Comparison of ENCODE assay signal across 8 mouse cellular contexts in genomic region chr9:107906967-107907800, GRCm38 (mm10). TPM values are rescaled to one million over a fixed set of nuclear protein-coding genes. Genes with fewer than 3 reads are reported as not detected.
A peak's percentile ranks its signal among the peaks of the same experiment; 100 is the strongest.
DNase-seq lines count a peak whose midpoint lies in the region; ATAC-seq and TF ChIP-seq lines count a peak whose summit lies in the region.

No protein-coding gene starts in this region.

- H3K9me3 ChIP-seq in E14TG2a.4 (ENCODE audit: low read length) = no peaks in the 10 kb centered on the region
- no peaks in the 10 kb centered on the region for H3K9me3 ChIP-seq in heart, embryonic 14.5 days (ENCODE audit: control insufficient read depth, low read length)
- H3K9me3 ChIP-seq in liver, embryonic 15.5 days (replicated peaks) = no peaks in the 10 kb centered on the region

- H3K4me1 ChIP-seq in E14TG2a.4 (replicated peaks; ENCODE audit: low read depth, low read length) = peaks cover 35% of the 10 kb centered on the region
- peaks cover 34 to 39% of the 10 kb centered on the region in 2 experiments for H3K4me1 ChIP-seq in heart, embryonic 14.5 days (ENCODE audit: control insufficient read depth in 2 of 2, insufficient read depth in 2 of 2, low read length in 2 of 2)
- peaks cover 40% of the 10 kb centered on the region for H3K4me1 ChIP-seq in liver, embryonic 15.5 days (replicated peaks)

- H3K27me3 ChIP-seq in E14TG2a.4 (ENCODE audit: insufficient read depth, low read length) = peaks cover 48% of the 10 kb centered on the region
- no peaks in the 10 kb centered on the region for H3K27me3 ChIP-seq in heart, embryonic 14.5 days (ENCODE audit: control insufficient read depth, insufficient read depth, low read length)
- peaks cover 23% of the 10 kb centered on the region for H3K27me3 ChIP-seq in liver, embryonic 15.5 days

- DNase-seq in gastrocnemius, adult 2 months = no peak
- DNase-seq in gastrocnemius, postnatal 25 days = no peak
- no peak for DNase-seq in layer of hippocampus, postnatal 14 days (ENCODE audit: low spot score in 2 of 2)
- no peak for DNase-seq in gastrocnemius, adult 8-10 months (ENCODE audit: low spot score in 2 of 2)

- peak overlapping the region; percentile 79 for H3K27ac ChIP-seq in gastrocnemius, adult 2 months
- H3K27ac ChIP-seq in heart, embryonic 14.5 days (replicated peaks in 1 of 2; ENCODE audit: control insufficient read depth in 1 of 2, insufficient read depth in 1 of 2, low read depth in 2 of 2, low read length in 2 of 2) = peak overlapping the region in 1 of 2 experiments; percentile 30; a peak in 1 of 4 replicates
- H3K27ac ChIP-seq in liver, embryonic 15.5 days (replicated peaks) = no peak overlapping the region; the same call in 1 of the 2 replicates

- no peak for TF ChIP-seq CTCF in gastrocnemius, adult 2 months (IDR thresholded peaks at IDR 0.05)
- no peak for TF ChIP-seq CTCF in E14TG2a.4 (conservative IDR thresholded peaks at IDR 0.05; ENCODE audit: low read length)

- peak overlapping the region; percentile 80 for H3K4me2 ChIP-seq in heart, embryonic 14.5 days (ENCODE audit: low read length)
- H3K4me2 ChIP-seq in liver, embryonic 15.5 days = peak overlapping the region; percentile 75

- ATAC-seq in heart, embryonic 14.5 days (ENCODE audit: insufficient number of reproducible peaks, insufficient read depth, low FRiP score, low read depth) = no peak
- ATAC-seq in liver, embryonic 15.5 days (ENCODE audit: insufficient read depth) = no peak
- ATAC-seq in megakaryocyte-erythroid progenitor cell, adult 5-6 weeks (replicated peaks; ENCODE audit: low FRiP score, low TSS enrichment, poor library complexity, severe bottlenecking) = no peak

- H3K4me3 ChIP-seq in gastrocnemius, adult 2 months = peak overlapping the region; percentile 74
- peak overlapping the region; percentile 77 for H3K4me3 ChIP-seq in E14TG2a.4 (replicated peaks; ENCODE audit: low read length)
- H3K4me3 ChIP-seq in heart, embryonic 14.5 days (ENCODE audit: control insufficient read depth in 1 of 2, insufficient read depth in 1 of 2, low read depth in 1 of 2, low read length in 2 of 2) = peak overlapping the region; percentile 44 to 50
- H3K4me3 ChIP-seq in liver, embryonic 15.5 days (replicated peaks) = peak overlapping the region; percentile 50

- H3K9ac ChIP-seq in heart, embryonic 14.5 days (ENCODE audit: low read length) = peak overlapping the region; percentile 74
- H3K9ac ChIP-seq in liver, embryonic 15.5 days = peak overlapping the region; percentile 48; the same call in 1 of the 2 replicates

- intact Hi-C loops in gastrocnemius, adult 2 months (cut with DNase I) = no loop called here

- no peaks in the 10 kb centered on the region for H3K36me3 ChIP-seq in E14TG2a.4 (ENCODE audit: insufficient read depth, low read length)
- peaks cover 2% of the 10 kb centered on the region; the same call in 1 of the 2 replicates for H3K36me3 ChIP-seq in heart, embryonic 14.5 days (ENCODE audit: control insufficient read depth, insufficient read depth, low read length)
- 0 out of 2 replicates have a peak, but pooled peaks cover 4% of the 10 kb centered on the region for H3K36me3 ChIP-seq in liver, embryonic 15.5 days (replicated peaks)

- 47% methylated on average over 31 of the region's 31 CpGs for WGBS in heart, embryonic 14.5 days
- WGBS in liver, embryonic 15.5 days (ENCODE audit: insufficient replicate concordance) = 56% methylated on average over 31 of the region's 31 CpGs

RNA-seq across cellular contexts. Expression of gene Mst1r, which starts 0.5 kb away (rescaled TPM):
- under 1 TPM; 0.54 to 0.81 TPM for total RNA-seq in gastrocnemius, adult 2 months (2021)
- 1 to 10 TPM; 1.3 to 2.1 TPM for total RNA-seq in gastrocnemius, postnatal 25 days (2021)
- 1.00 and 1.5 TPM in 2 replicates for polyA plus RNA-seq in heart, embryonic 14.5 days (2014; fragmentation: Nextera tagmentation; extraction: Ambion mirVana)
- 0.85 and 1.4 TPM in 2 replicates for polyA plus RNA-seq in liver, embryonic 15.5 days (2015; fragmentation: Nextera tagmentation; extraction: Ambion mirVana)
- total RNA-seq in layer of hippocampus, postnatal 14 days (2021) = 1 to 10 TPM; 1.8 to 2.9 TPM
- not detected in 2 replicates for total RNA-seq in megakaryocyte-erythroid progenitor cell, adult 5-6 weeks (2014; fragmentation: Nextera tagmentation)
- not detected in 2 replicates for total RNA-seq in megakaryocyte-erythroid progenitor cell, adult 5-6 weeks (2017)
- 1 to 10 TPM in 1 of 4 experiments, under 1 TPM in 3; 0.43 to 1.4 (median 0.82) TPM for total RNA-seq in gastrocnemius, adult 8-10 months (2022)

RNA-seq across cellular contexts. Expression of gene Mon1a, which starts 19.2 kb away (rescaled TPM):
- total RNA-seq in gastrocnemius, adult 2 months (2021) = 10 to 100 TPM in 1 of 2 experiments, 1 to 10 TPM in 1; 9.6 to 11.3 TPM
- total RNA-seq in gastrocnemius, postnatal 25 days (2021) = 1 to 10 TPM; 8.3 to 9.6 TPM
- polyA plus RNA-seq in heart, embryonic 14.5 days (2014; fragmentation: Nextera tagmentation; extraction: Ambion mirVana) = 8.2 and 9.4 TPM in 2 replicates
- polyA plus RNA-seq in liver, embryonic 15.5 days (2015; fragmentation: Nextera tagmentation; extraction: Ambion mirVana) = 3.9 and 5.0 TPM in 2 replicates
- 10 to 100 TPM; 17.0 to 20.9 TPM for total RNA-seq in layer of hippocampus, postnatal 14 days (2021)
- 3.7 and 7.2 TPM in 2 replicates for total RNA-seq in megakaryocyte-erythroid progenitor cell, adult 5-6 weeks (2014; fragmentation: Nextera tagmentation)
- total RNA-seq in megakaryocyte-erythroid progenitor cell, adult 5-6 weeks (2017) = 6.1 and 12.6 TPM in 2 replicates
- total RNA-seq in gastrocnemius, adult 8-10 months (2022) = 10 to 100 TPM; 10.8 to 14.7 (median 11.9) TPM

RNA-seq across cellular contexts. Expression of gene Actl11, which starts 21.1 kb away (rescaled TPM):
- not detected for total RNA-seq in gastrocnemius, adult 2 months (2021)
- not detected for total RNA-seq in gastrocnemius, postnatal 25 days (2021)
- not detected in 2 replicates for polyA plus RNA-seq in heart, embryonic 14.5 days (2014; fragmentation: Nextera tagmentation; extraction: Ambion mirVana)
- not detected in 2 replicates for polyA plus RNA-seq in liver, embryonic 15.5 days (2015; fragmentation: Nextera tagmentation; extraction: Ambion mirVana)
- not detected for total RNA-seq in layer of hippocampus, postnatal 14 days (2021)
- total RNA-seq in megakaryocyte-erythroid progenitor cell, adult 5-6 weeks (2014; fragmentation: Nextera tagmentation) = not detected in 2 replicates
- total RNA-seq in megakaryocyte-erythroid progenitor cell, adult 5-6 weeks (2017) = not detected in 2 replicates
- not detected for total RNA-seq in gastrocnemius, adult 8-10 months (2022)

RNA-seq across cellular contexts. Expression of gene Camkv, which starts 28.3 kb away (rescaled TPM):
- under 1 TPM in 1 of 2 experiments, not detected in 1; 0.22 TPM for total RNA-seq in gastrocnemius, adult 2 months (2021)
- total RNA-seq in gastrocnemius, postnatal 25 days (2021) = under 1 TPM; 0.18 to 0.38 TPM
- polyA plus RNA-seq in heart, embryonic 14.5 days (2014; fragmentation: Nextera tagmentation; extraction: Ambion mirVana) = 0.07 and 0.13 TPM in 2 replicates
- 0.08 and 0.09 TPM in 2 replicates for polyA plus RNA-seq in liver, embryonic 15.5 days (2015; fragmentation: Nextera tagmentation; extraction: Ambion mirVana)
- total RNA-seq in layer of hippocampus, postnatal 14 days (2021) = 100 to 1,000 TPM; 497 to 516 TPM
- 0.22 TPM in 1 of 2 replicates, not detected in the other for total RNA-seq in megakaryocyte-erythroid progenitor cell, adult 5-6 weeks (2014; fragmentation: Nextera tagmentation)
- not detected in 2 replicates for total RNA-seq in megakaryocyte-erythroid progenitor cell, adult 5-6 weeks (2017)
- under 1 TPM; 0.20 to 0.46 (median 0.35) TPM for total RNA-seq in gastrocnemius, adult 8-10 months (2022)

RNA-seq across cellular contexts. Expression of gene Rbm6, which starts 34.1 kb away (rescaled TPM):
- 10 to 100 TPM; 22.0 to 22.7 TPM for total RNA-seq in gastrocnemius, adult 2 months (2021)
- total RNA-seq in gastrocnemius, postnatal 25 days (2021) = 10 to 100 TPM; 18.3 to 20.7 TPM
- polyA plus RNA-seq in heart, embryonic 14.5 days (2014; fragmentation: Nextera tagmentation; extraction: Ambion mirVana) = 41.5 and 42.8 TPM in 2 replicates
- 26.1 and 27.7 TPM in 2 replicates for polyA plus RNA-seq in liver, embryonic 15.5 days (2015; fragmentation: Nextera tagmentation; extraction: Ambion mirVana)
- total RNA-seq in layer of hippocampus, postnatal 14 days (2021) = 10 to 100 TPM; 57.7 to 60.2 TPM
- 123 and 150 TPM in 2 replicates for total RNA-seq in megakaryocyte-erythroid progenitor cell, adult 5-6 weeks (2014; fragmentation: Nextera tagmentation)
- 164 and 174 TPM in 2 replicates for total RNA-seq in megakaryocyte-erythroid progenitor cell, adult 5-6 weeks (2017)
- total RNA-seq in gastrocnemius, adult 8-10 months (2022) = 10 to 100 TPM; 17.3 to 20.0 (median 18.0) TPM
